Mouse (Mus musculus) ES-E14 (cell line): ENCODE data around the gene Slc29a4. TPM values are rescaled to one million over a fixed set of nuclear protein-coding genes. Genes with fewer than 3 reads are reported as not detected.

Experiments used
- DNase-seq: peaks from one replicate; pipeline ENCODE4 v3.0.0-alpha.2; 2013; ENCODE audit warnings: low read depth, low spot score
- H3K27ac ChIP-seq: 2 replicates; pipeline ENCODE4 v1.5.1; 2012; ENCODE audit warnings: low read depth, mild to moderate bottlenecking, low read length, moderate library complexity, mixed read lengths; ENCODE audit not compliant: poor library complexity, insufficient read depth, severe bottlenecking
- H3K36me3 ChIP-seq: 2 replicates; pipeline ENCODE4 v1.6.1; 2012; ENCODE audit warnings: mild to moderate bottlenecking, low read length, moderate library complexity, mixed read lengths; ENCODE audit not compliant: control insufficient read depth, poor library complexity, insufficient read depth, severe bottlenecking
- H3K4me1 ChIP-seq, 2 experiments: fragments of 150-350 bp in 1 of 2; sonication (generic) in 1 of 2; 2 replicates each; pipeline ENCODE4 v1.6.1; 2012; ENCODE audit warnings: low read length in 2 of 2, mild to moderate bottlenecking in 1 of 2, mixed read lengths in 1 of 2; ENCODE audit not compliant: control insufficient read depth in 2 of 2, insufficient read depth in 2 of 2, poor library complexity in 1 of 2
- H3K4me3 ChIP-seq, 2 experiments: fragments of 150-350 bp in 1 of 2; sonication (generic) in 1 of 2; 2 replicates each; pipeline ENCODE4 v1.5.1; 2012; ENCODE audit warnings: low read length in 2 of 2, low read depth in 1 of 2, mild to moderate bottlenecking in 1 of 2, mixed read lengths in 1 of 2; ENCODE audit not compliant: insufficient read depth in 1 of 2, poor library complexity in 1 of 2, severe bottlenecking in 1 of 2
- H3K9ac ChIP-seq: 2 replicates; pipeline ENCODE4 v1.6.1; 2012; ENCODE audit warnings: low read depth, mild to moderate bottlenecking, low read length, mixed read lengths; ENCODE audit not compliant: poor library complexity, insufficient read depth, severe bottlenecking
- H3K9me3 ChIP-seq: fragments of 150-350 bp; sonication (generic); 2 replicates; pipeline ENCODE4 v1.6.1; 2012; ENCODE audit warnings: low read depth, mild to moderate bottlenecking, low read length; ENCODE audit not compliant: control insufficient read depth, insufficient read depth
- CHD2 ChIP-seq: IDR thresholded peaks from 2 replicates; pipeline ENCODE4 v1.6.1; 2014; ENCODE audit warnings: mild to moderate bottlenecking, low read depth, low read length, inconsistent platforms
- HCFC1 ChIP-seq: IDR thresholded peaks from 2 replicates; pipeline ENCODE4 v1.6.1; 2012; ENCODE audit warnings: low read length, inconsistent platforms, borderline replicate concordance; ENCODE audit not compliant: insufficient read depth
- MAFK ChIP-seq: IDR thresholded peaks from 2 replicates; pipeline ENCODE4 v1.6.1; 2014; ENCODE audit warnings: mild to moderate bottlenecking, low read depth, low read length, inconsistent platforms; ENCODE audit not compliant: insufficient read depth
- ZC3H11A ChIP-seq: IDR thresholded peaks from 2 replicates; pipeline ENCODE4 v1.6.1; 2012; ENCODE audit warnings: low read depth, mild to moderate bottlenecking, inconsistent platforms, low read length, borderline replicate concordance
- ZNF384 ChIP-seq: IDR thresholded peaks from 2 replicates; pipeline ENCODE4 v1.6.1; 2012; ENCODE audit warnings: low read depth, low read length, inconsistent platforms
- in situ Hi-C, 2 experiments: fragments of 600-800 bp; cut with MboI; formaldehyde crosslinking; loops; one replicate each; pipeline ENCODE4 v1.15.1; 2025; ENCODE audit warnings: low sequenced_read_pairs in 2 of 2, inconsistent platforms in 1 of 2; ENCODE audit not compliant: unreplicated experiment in 2 of 2
- total RNA-seq: library from RNA; depleted of rRNA; stranded (reverse); fragments of 300-350 nt; gene quantifications from 2 replicates; pipeline ENCODE4 v1.2.3, GENCODE M21; 2012

The Slc29a4 gene
- total RNA-seq, 1 experiment = 9.4 TPM

DNA sequence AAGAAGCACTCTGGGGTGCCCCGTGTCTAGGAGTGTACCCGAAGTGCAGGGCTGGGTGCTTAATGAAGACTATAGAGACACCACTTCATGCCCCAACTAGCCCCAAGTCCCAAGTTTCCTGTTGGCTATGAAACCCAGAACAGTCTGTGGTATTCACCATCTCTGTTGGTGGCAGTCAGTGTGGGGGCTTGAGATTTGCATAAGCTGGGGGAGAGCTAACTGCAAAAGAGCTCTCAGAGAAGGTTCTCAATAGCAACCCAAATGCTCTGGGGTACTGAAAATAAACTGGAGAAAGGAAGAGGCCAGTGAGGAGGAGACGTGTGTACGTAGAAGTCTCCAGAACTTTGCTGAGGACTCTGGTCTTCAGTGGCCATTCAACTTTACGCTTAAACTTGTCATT lies 9.8 kb upstream of the Slc29a4 start:
- Histone ChIP-seq H3K4me1 (peaks cover 0 to 4% of the 10 kb centered on the region in 2 experiments; a peak in 1 of 4 replicates), H3K36me3 (no peaks in the 10 kb centered on the region), H3K4me3 (no peak overlapping the region), H3K9me3 (no peaks in the 10 kb centered on the region), H3K27ac (no peak overlapping the region), H3K9ac (no peak overlapping the region)
- in situ Hi-C loops = no loop called here
- DNase-seq = no peak
- TF ChIP-seq HCFC1 (no peak), ZNF384 (no peak), CHD2 (no peak), ZC3H11A (no peak), MAFK (no peak)

DNA sequence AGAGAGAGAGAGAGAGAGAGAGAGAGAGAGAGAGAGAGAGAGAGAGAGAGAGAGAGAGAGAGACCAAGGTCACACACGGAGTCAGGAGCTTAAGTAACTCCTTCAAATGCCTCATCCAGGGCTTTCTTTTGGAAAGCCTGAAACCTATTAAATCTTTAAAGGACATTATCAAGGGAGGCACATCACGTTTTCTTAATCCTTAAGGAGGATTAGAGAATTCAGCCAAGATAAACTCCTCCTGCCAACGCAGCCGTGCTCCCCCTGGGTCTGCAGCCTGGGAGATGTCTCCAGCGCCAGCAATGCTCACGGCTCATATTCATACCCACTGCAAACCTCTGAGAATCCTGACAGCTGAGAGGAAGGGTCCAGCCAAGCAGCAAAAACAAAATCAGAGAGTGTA lies 3.4 kb upstream of the Slc29a4 start:
- H3K9me3 ChIP-seq = no peaks in the 10 kb centered on the region
- in situ Hi-C loops = no loop called here
- no peaks in the 10 kb centered on the region for H3K36me3 ChIP-seq
- H3K27ac ChIP-seq = no peak overlapping the region
- no peak overlapping the region for H3K9ac ChIP-seq
- DNase-seq = no peak
- no peak overlapping the region for H3K4me3 ChIP-seq
- TF ChIP-seq MAFK (no peak), HCFC1 (no peak), CHD2 (no peak), ZC3H11A (no peak), ZNF384 (no peak)
- peaks cover 0 to 6% of the 10 kb centered on the region in 2 experiments; a peak in 1 of 4 replicates for H3K4me1 ChIP-seq

DNA sequence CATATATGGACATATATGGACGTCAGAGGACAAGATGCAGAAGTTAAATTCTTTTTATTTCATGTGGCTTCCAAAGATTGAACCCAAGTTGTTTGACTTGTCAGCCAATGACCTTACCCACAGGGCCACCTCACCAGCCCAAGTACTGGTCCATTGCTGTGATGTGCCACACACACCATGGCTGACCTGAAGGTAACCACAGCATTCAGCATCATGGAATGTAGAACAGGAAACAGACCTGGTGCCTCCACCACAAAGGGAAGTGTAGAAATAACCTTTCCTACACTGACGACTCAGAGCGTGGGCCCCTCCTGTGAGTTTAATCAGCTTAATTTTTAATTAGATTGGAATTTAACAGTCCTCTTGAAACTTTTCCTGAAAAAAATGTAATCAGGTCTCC lies 2.0 kb upstream of the Slc29a4 start:
- Histone ChIP-seq H3K4me3 (no peak overlapping the region), H3K9me3 (no peaks in the 10 kb centered on the region), H3K36me3 (no peaks in the 10 kb centered on the region), H3K27ac (no peak overlapping the region), H3K9ac (no peak overlapping the region), H3K4me1 (peaks cover 0 to 3% of the 10 kb centered on the region in 2 experiments; a peak in 1 of 4 replicates)
- TF ChIP-seq ZC3H11A (no peak), ZNF384 (no peak), HCFC1 (no peak), CHD2 (no peak), MAFK (no peak)
- in situ Hi-C loops = no loop called here
- no peak for DNase-seq

DNA sequence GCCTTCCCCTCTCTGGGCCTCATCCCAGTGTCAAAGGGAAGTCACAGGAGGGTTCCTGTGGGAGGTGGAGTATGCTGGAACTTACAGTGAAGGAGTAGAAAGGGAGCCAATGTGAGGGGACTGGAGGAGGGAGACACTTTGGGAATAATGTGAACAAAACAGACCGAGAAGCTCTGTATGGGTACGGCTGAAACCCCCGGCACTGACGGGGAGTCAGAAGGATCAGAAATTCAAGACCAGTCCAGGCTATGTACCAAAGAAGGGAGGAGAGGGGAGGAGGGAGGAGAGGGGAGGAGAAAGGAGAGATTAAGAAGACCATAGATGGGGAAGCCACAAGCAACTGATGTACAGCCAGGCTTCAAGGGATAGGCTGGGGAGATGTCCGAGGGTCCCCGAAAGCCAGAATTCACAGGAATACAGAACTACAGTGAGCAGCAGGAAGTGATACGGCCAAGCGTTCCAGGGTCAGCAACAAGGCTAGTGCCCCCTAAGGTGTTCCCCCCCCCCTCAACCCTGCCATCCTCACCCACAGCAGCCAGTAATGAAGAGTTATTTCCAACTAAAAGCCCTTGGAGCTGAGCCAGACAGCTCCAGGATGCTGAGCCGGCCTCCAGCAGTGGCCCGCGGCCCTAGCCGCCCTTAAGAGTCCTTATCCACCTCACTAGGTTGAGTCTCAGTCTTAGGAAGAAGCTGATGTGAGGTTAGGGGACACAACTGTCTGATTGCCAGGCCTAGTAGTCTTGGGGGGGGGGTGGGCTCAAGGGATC lies 842 bp downstream of the Slc29a4 start:
- no peak for DNase-seq

More for the DNA sequence above, 842 bp downstream of the Slc29a4 start:
- H3K9me3 ChIP-seq = no peaks in the 10 kb centered on the region
- TF ChIP-seq HCFC1 (no peak), ZNF384 (no peak), CHD2 (no peak), MAFK (no peak), ZC3H11A (no peak)
- in situ Hi-C loops = no loop called here
- H3K36me3 ChIP-seq = no peaks in the 10 kb centered on the region
- H3K4me1 ChIP-seq = peaks cover 2 to 5% of the 10 kb centered on the region in 2 experiments; a peak in 2 of 4 replicates
- no peak overlapping the region for H3K4me3 ChIP-seq
- H3K9ac ChIP-seq = no peak overlapping the region
- H3K27ac ChIP-seq = no peak overlapping the region
